Mouse (Mus musculus) G1E (cell line): Measurements from ENCODE around the gene Sfrp4.

Source experiments
- CTCF ChIP-seq: IDR thresholded peaks from 2 replicates; pipeline ENCODE4 v1.5.1; 2012; ENCODE audit warnings: low read depth, low read length, inconsistent platforms, mixed read lengths
- GATA1 ChIP-seq: IDR thresholded peaks from 2 replicates; pipeline ENCODE4 v1.6.1; 2012; ENCODE audit warnings: borderline replicate concordance, low read length, inconsistent platforms, mixed read lengths
- GATA2 ChIP-seq: IDR thresholded peaks from 2 replicates; pipeline ENCODE4 v1.6.1; 2012; ENCODE audit warnings: low read depth, low read length, inconsistent platforms, borderline replicate concordance
- TAL1 ChIP-seq: conservative IDR thresholded peaks from 2 replicates; pipeline ENCODE4 v1.6.1; 2012; ENCODE audit warnings: low read depth, low read length, inconsistent platforms, mixed read lengths

GRCm38 (mm10) chr13:19674601-19675000 is 51.7 kb downstream of the Sfrp4 start:
- no peak for TF ChIP-seq CTCF
- no peak for TF ChIP-seq GATA1
- no peak for TF ChIP-seq TAL1
- TF ChIP-seq GATA2, result no peak
